Mouse (Mus musculus): ENCODE measurements around the gene Iqcg.

Gene Iqcg

GRCm38 (mm10) chr16:33048686-33049085, 7.3 kb downstream of the Iqcg start:
- no peak for DNase-seq

DNA sequence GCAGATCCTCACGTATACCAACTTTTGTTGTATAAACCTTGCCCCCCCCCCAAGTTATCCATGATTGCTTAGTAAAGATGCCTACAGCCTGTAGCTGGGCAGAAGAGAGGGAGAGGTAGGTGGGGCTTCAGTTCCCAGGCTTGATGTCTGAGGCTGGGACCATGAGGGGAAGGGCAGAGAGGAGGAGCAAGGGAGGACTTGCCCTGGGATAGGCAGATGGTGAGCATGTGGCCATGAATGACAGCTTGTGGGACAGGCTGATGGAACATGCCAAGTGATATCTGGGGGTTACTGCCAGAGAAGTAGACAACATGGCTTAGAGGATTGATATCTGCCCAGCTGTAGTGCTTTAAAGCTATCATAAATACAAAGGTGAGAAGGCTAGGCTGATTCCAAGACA, 8.0 kb downstream of the Iqcg start:
- DNase-seq, result no peak

- peak; percentile 26 for DNase-seq
Measured at GRCm38 (mm10) chr16:33043268-33043667, 12.8 kb downstream of the Iqcg start.

GRCm38 (mm10) chr16:33042682-33043081, 13.3 kb downstream of the Iqcg start:
- DNase-seq, result no peak

DNA sequence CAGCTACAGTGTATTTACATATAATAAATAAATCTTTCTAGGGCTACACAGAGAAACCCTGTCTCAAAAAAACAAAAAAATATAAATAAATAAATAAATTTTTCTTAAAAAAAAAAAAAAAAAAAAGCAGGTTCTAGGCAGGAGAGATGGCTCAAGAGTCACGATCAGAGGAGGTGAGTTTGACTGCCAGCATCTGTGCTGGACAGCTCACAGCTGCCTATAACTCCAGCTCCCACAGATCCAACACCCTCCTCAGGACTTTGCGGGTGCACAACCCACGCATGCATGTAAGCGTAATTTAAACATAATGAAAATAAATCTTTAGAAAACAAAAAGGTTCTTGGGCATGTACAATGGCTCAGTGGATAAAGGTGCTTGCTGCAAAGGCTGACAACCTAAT, 20.0 kb downstream of the Iqcg start:
- DNase-seq, result no peak

DNA sequence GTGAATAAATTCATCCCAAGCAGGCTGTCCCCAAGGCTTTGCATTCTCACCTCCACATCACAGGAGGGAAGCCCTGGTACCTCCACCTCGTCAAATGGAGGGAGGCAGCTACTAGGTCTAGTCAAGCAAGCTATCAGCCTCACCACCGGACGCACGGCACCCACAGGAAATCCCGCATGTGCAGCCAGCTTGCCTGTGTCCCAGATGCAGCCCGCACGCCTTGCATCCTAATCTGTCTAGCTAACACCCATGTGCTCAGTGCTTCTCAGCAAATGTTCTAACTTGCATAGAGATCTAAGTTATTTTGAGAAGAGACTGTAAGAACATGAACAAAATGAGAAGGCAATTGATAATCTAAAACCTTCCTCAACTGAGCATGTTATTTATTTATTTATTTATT, 29.7 kb downstream of the Iqcg start:
- DNase-seq, result peak; percentile 20

DNA sequence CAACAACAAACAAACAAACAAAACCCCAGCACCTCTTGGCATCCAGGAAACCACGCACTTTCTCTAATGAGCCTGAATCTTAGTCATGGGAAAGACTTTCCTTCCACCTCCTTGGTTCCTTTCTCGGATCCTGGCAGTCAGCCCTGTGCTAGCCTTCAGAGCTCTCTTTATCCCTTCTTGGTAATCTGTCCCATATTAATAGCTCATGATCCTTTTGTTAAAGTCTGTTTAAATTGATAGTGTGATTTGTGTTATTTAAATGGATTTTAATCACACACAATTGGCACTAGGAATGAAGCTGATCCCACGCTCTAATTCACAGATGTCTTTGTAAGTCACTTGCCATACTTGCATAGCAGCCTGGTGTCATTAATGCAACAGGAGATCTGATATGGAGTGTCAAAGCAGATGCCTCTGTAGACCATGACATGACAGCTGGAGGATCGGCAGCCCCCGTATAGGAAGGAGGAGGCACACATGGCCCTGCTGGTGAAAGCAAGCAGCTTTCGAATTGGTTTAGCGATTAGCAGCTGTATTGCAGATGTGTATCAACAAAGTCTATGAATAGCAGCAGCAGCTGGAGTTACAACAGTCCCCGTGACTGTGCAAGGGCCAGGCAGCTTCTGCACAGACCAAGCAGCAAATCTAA, 31.4 kb downstream of the Iqcg start:
- DNase-seq, result no peak

DNA sequence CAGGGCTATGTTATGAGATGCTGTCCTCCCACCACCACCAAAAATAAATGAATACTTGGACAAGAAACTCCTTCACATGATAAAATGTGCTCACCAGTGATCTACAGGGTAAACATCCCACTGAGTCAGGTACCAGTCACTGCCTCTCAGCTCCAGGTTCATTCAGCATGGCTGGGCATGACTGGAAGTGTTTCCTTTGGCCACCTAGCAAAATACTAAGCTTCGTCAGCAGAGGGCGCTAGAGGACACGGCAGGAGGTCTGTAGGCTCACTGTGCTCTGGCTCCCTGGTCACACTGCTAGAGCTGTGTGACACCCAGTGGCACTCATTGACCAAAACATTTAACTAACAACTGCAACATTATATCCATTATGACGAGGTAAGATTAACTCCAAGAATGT, 32.3 kb downstream of the Iqcg start:
- DNase-seq, result peak; percentile 87

DNA sequence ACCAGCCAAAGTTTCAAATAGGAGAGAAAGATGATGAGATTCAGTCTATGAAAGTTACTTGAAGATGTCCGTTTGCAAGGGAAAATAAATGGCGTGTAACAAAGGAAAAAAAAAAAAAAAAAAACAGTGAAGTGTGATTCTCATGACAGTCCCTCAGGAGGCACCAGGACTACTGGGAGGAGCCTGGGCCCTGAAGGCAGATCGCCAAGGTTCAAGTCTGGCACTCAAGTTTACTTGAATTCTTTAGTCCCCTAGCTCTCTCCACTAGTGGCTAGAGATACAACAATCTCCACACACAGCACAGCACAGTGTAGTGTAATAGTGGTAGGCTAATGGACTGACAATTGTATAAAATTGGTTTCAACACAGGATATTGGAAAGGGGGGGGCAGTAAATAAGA, 34.6 kb downstream of the Iqcg start:
- DNase-seq, result no peak

- DNase-seq, result no peak
Measured at GRCm38 (mm10) chr16:33019117-33019770, 36.8 kb downstream of the Iqcg start.

- no peak for DNase-seq
Measured at GRCm38 (mm10) chr16:33017677-33018349, 38.2 kb downstream of the Iqcg start.

DNA sequence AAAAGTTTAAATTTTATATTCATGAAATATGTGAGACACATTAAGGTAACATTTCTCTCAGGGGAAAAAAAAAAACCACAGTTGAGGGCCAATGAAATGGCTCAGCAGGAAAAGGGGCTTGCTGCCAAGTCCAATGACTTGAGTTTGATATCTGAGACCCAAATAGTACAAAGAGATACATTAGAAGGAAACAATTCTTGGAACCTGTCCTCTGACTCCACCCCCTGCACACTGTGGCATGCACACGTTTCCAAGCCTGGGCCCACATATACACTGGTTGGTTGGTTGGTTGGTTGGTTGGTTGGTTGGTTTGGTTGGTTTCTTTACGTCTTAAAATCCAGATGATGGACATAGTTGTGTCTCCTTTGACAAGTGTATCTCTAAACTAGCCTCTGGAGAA, 40.0 kb downstream of the Iqcg start:
- DNase-seq, result no peak

- DNase-seq, result no peak
Measured at GRCm38 (mm10) chr16:33015396-33015907, 40.6 kb downstream of the Iqcg start.

- no peak for DNase-seq
Measured at GRCm38 (mm10) chr16:33014921-33015320, 41.1 kb downstream of the Iqcg start.

DNA sequence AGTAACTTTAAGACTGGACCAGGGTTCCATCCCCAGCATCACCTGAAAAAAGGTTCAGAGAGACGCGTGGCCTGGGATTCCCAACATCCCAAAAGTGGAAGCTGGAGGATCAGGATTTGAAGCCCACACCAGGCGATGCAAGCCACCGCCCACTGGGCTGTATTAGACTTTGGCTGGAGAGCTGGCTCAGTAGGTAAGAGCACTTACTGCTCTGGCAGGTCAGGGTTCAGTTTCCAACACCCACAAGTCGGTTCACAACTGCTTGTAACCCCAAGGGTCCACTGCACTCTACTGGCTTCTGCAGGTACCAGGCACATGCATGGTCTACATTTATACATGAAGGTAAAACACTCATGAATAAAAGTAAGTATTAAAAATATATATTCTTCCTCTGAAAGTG, 42.2 kb downstream of the Iqcg start:
- DNase-seq, result no peak

DNA sequence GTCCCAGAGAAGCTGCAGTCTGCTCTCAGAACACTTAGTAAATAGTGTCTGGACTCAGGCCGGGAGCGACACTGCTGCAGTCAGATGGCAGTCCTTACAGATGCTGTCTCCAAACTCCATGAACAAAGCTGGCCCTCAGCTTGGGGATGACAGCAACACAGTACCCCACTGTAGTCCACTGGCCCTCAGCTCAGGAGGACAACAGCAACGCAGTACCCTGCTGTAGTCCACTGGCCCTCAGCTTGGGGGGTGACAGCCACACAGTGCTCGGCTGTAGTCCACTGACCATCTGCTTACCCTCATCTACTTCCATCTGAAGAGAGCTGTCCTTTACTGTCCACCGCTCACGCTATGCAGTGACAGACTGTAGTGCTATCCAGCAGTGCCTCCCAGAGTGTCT, 45.9 kb downstream of the Iqcg start:
- DNase-seq, result no peak

DNA sequence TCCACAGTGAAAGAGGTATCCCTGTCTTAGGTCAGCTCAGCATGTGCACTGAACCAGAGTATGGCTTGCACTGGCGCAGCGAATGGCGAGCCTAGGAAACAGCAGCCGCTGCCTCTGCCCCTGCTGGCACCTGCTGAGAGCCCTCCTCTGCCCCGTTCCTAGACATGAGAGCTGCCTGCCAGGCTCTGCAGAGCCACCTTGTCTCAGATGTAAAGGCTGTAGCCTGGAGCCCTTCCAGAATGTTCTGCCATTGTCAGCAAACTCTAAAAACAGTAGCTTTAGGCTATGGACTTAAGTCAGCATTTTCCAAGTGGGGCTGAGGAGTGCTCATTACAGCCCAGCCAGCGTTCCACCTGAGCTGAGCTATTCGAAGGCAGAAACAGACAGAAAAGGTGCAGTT, 48.6 kb downstream of the Iqcg start:
- no peak for DNase-seq

GRCm38 (mm10) chr16:33006888-33007287, 49.1 kb downstream of the Iqcg start:
- no peak for DNase-seq

DNA sequence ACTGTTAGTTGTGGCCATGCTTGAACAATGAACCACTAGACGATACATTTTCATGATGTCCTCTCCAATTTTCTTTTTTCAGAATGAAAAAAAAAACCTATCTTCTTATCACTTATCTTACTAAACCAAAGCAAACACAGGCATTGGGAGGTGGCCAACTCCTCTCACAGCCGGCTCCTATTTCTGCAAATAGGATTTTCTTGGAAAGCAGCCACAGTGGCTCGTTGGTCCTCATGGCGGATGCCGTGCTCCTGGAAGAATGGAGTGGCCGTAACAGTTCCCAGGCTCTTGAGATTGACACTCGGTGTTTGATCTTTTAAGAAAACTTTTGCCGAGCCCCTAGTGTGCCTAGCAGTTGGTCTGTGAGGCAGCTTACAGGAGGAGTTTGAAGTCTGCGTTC, 50.8 kb downstream of the Iqcg start:
- DNase-seq, result no peak

- no peak for DNase-seq
Measured at GRCm38 (mm10) chr16:32992158-32992557, 63.9 kb downstream of the Iqcg start.

DNA sequence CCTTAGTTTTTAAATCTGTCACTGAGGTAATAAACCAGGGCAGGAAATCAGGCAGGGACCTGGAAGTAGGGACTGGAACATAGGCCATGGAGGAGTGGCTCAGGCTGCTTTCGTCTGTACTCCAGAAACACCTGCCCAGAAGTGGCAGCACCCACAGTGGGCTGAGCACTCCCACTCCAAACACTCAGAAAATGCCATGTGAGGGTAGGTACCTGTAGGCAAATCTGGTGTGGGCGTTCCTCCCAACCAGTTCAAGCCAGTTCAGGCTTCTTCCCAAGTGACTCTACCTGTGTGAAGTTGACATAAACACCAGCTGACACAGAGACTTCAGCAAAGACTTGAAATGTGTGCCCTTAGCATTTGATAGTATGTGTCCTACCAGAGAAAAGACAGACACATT, 71.4 kb downstream of the Iqcg start:
- no peak for DNase-seq

DNA sequence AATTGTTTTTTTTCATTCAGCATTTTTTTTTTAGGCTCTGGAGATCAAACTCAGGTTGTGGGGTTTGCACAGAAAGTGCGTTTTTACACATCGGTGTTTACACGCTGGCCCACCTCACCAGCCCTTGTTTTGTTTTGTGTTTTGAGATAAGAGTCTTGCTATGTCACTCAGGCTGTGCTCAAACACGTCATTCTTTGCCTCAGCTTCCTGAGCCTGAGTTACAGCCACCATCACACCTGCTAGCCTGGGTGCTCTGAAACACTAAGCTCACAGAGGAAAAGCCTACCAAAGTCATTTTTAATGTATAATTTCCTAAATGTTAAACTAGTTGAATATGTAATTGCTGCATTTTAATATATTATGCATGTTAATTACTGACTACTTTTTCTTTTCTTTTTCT, 74.6 kb downstream of the Iqcg start:
- DNase-seq, result no peak

GRCm38 (mm10) chr16:32980227-32980626, 75.8 kb downstream of the Iqcg start:
- DNase-seq, result no peak

- no peak for DNase-seq
Measured at GRCm38 (mm10) chr16:32973047-32973446, 83.0 kb downstream of the Iqcg start.
